Mouse (Mus musculus) erythroblast, embryonic 14.5 days (primary cell): ENCODE measurements around the gene Rtp4.

ENCODE experiments used
- GATA1 ChIP-seq: IDR thresholded peaks from 2 replicates; pipeline ENCODE4 v1.6.1; 2012; ENCODE audit warnings: low read length, inconsistent platforms, mixed read lengths
- TAL1 ChIP-seq: IDR thresholded peaks from 3 replicates; pipeline ENCODE4 v1.6.1; 2012; ENCODE audit warnings: low read length, inconsistent platforms, mixed read lengths

- TF ChIP-seq TAL1 (no peak), GATA1 (no peak)
Measured at GRCm38 (mm10) chr16:23596696-23597095, 76.6 kb downstream of the Rtp4 start.
